Mouse (Mus musculus) thymus, adult 18-20 months (tissue): Measurements from ENCODE around the gene Atp13a2.

Experiments used
- DNase-seq, 2 experiments: peaks; one replicate each; pipeline ENCODE4 v3.0.0; 2022; ENCODE audit warnings: mixed read lengths in 2 of 2

Atp13a2 gene

GRCm38 (mm10) chr4:141048810-141049475 lies 62.3 kb downstream of the Atp13a2 start:
- no peak for DNase-seq

GRCm38 (mm10) chr4:141049476-141049835 lies 62.8 kb downstream of the Atp13a2 start:
- no peak for DNase-seq

- DNase-seq: no peak
These were observed 65.8 kb downstream of the Atp13a2 start for GRCm38 (mm10) chr4:141052442-141052841.

- no peak for DNase-seq
These were observed 66.5 kb downstream of the Atp13a2 start for GRCm38 (mm10) chr4:141053138-141053537.

- DNase-seq: no peak
These were observed 67.0 kb downstream of the Atp13a2 start for GRCm38 (mm10) chr4:141053568-141054161.
